Mouse (Mus musculus) liver, embryonic 14.5 days (tissue): ENCODE data around the gene Lsamp.

Source experiments
- CTCF ChIP-seq: IDR thresholded peaks from 2 replicates; pipeline ENCODE4 v1.5.1; 2016; ENCODE audit warnings: antibody characterized with exemption, low read depth, control low read depth
- EP300 ChIP-seq: IDR thresholded peaks from 2 replicates; pipeline ENCODE4 v1.6.1; 2016; ENCODE audit warnings: antibody characterized with exemption, low read depth

DNA sequence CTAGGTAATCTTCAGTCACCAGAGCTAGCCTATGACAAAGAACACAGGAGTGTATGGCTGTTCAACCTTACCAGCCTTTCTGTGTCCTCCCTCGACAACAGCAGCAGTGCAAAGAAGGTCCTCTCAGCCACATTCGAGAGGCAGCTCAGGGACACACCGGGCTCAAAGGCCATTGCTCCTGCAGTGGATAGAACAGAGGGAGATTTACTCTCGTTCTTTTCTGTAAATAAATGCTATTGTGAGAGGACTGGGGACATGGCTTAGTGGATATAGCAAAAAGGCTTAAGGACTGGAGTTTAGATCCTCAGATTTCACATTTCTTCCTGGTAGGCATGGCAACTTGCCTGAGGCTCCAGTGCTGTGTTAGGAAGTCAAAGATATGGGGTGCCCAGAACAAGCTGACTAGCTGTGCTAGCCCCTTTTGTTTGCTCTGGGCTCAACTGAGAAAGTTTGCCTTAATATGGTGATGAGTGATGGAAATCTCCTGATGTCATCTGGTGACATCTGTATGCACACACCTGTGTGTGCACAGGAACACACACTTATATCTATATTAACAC, 913.7 kb downstream of the Lsamp start:
- no peak for TF ChIP-seq CTCF
- no peak for TF ChIP-seq EP300
